Mouse (Mus musculus) stomach, embryonic 16.5 days (tissue): ENCODE measurements at regions not wholly inside any gene's neighbourhood (a gene's known extent, or its start where the extent isn't known, plus 50 kb on each side); places are given as distances from the start of the nearest gene placed in this dataset.

ENCODE experiments used
- ATAC-seq: fragments of 200-750 bp; cut with Nextera tagmentation; 2 replicates; pipeline ENCODE4 v1.8.0; 2017; ENCODE audit warnings: moderate number of reproducible peaks, moderate TSS enrichment; ENCODE audit not compliant: insufficient read depth, low FRiP score
- H3K27ac ChIP-seq: fragments of 300-500 bp; sonication (generic); 2 replicates; pipeline ENCODE4 v1.5.1; 2014; ENCODE audit warnings: low read length
- H3K27me3 ChIP-seq: fragments of 300-500 bp; sonication (generic); 2 replicates; pipeline ENCODE4 v1.6.1; 2014; ENCODE audit warnings: low read length, control low read depth, mixed read lengths; ENCODE audit not compliant: control insufficient read depth, insufficient read depth
- H3K36me3 ChIP-seq: fragments of 300-500 bp; sonication (generic); 2 replicates; pipeline ENCODE4 v1.6.1; 2014; ENCODE audit warnings: low read length; ENCODE audit not compliant: control insufficient read depth, insufficient read depth
- H3K4me1 ChIP-seq: fragments of 300-500 bp; sonication (generic); 2 replicates; pipeline ENCODE4 v1.6.1; 2014; ENCODE audit warnings: low read length, control low read depth, mixed read lengths; ENCODE audit not compliant: control insufficient read depth, insufficient read depth
- H3K4me2 ChIP-seq: fragments of 300-500 bp; sonication (generic); 2 replicates; pipeline ENCODE4 v1.6.1; 2014; ENCODE audit warnings: low read depth, low read length, mixed read lengths
- H3K4me3 ChIP-seq: fragments of 300-500 bp; sonication (generic); replicated peaks from 2 replicates; pipeline ENCODE4 v1.5.1; 2014; ENCODE audit warnings: mild to moderate bottlenecking, low read length
- H3K9ac ChIP-seq: fragments of 300-500 bp; sonication (generic); 2 replicates; pipeline ENCODE4 v1.6.1; 2014; ENCODE audit warnings: low read length
- H3K9me3 ChIP-seq: fragments of 300-500 bp; sonication (generic); replicated peaks from 2 replicates; pipeline ENCODE4 v1.6.1; 2016; ENCODE audit warnings: low read length, control low read depth; ENCODE audit not compliant: control insufficient read depth
- WGBS: fragments of 180-500 bp; shearing (Covaris S2); extraction: QIAGEN DNeasy Blood & Tissue Kit; methylation state at CpG from one replicate; pipeline ENCODE4 v1.1.7; 2014; 5-methylcytosine and 5-hydroxymethylcytosine counted together

- WGBS, result 79% methylated on average over 6 of the region's 6 CpGs
- ATAC-seq, result no peak
Observed at GRCm38 (mm10) chr10:43761979-43762570, 139.5 kb downstream of the Qrsl1 start.

GRCm38 (mm10) chr10:43764581-43764980 is 137.0 kb downstream of the Qrsl1 start:
- no peaks in the 10 kb centered on the region for H3K9me3 ChIP-seq
- no peak overlapping the region for H3K4me3 ChIP-seq
- no peaks in the 10 kb centered on the region for H3K27me3 ChIP-seq
- no peaks in the 10 kb centered on the region for H3K36me3 ChIP-seq
- H3K9ac ChIP-seq, result no peak overlapping the region
- H3K4me2 ChIP-seq, result no peak overlapping the region
- no peak for ATAC-seq
- WGBS, result 91% methylated on average over 3 of the region's 3 CpGs
- no peak overlapping the region for H3K27ac ChIP-seq
- 0 out of 2 replicates have a peak, but pooled peaks cover 3% of the 10 kb centered on the region for H3K4me1 ChIP-seq

More at GRCm38 (mm10) chr10:43761979-43762570, 139.5 kb downstream of the Qrsl1 start:
- H3K9me3 ChIP-seq, result no peaks in the 10 kb centered on the region
- no peaks in the 10 kb centered on the region for H3K27me3 ChIP-seq
- H3K9ac ChIP-seq, result no peak overlapping the region
- H3K36me3 ChIP-seq, result no peaks in the 10 kb centered on the region
- H3K4me1 ChIP-seq, result 0 out of 2 replicates have a peak, but pooled peaks cover 3% of the 10 kb centered on the region
- H3K27ac ChIP-seq, result no peak overlapping the region
- H3K4me3 ChIP-seq, result no peak overlapping the region
- H3K4me2 ChIP-seq, result no peak overlapping the region

GRCm38 (mm10) chr10:43765275-43765674 is 136.3 kb downstream of the Qrsl1 start:
- H3K4me3 ChIP-seq, result no peak overlapping the region
- no peak overlapping the region for H3K4me2 ChIP-seq
- 0 out of 2 replicates have a peak, but pooled peaks cover 3% of the 10 kb centered on the region for H3K4me1 ChIP-seq
- H3K27ac ChIP-seq, result no peak overlapping the region
- no peaks in the 10 kb centered on the region for H3K27me3 ChIP-seq
- ATAC-seq, result no peak
- H3K9ac ChIP-seq, result no peak overlapping the region
- no peaks in the 10 kb centered on the region for H3K36me3 ChIP-seq
- no peaks in the 10 kb centered on the region for H3K9me3 ChIP-seq
- 55% methylated on average over 1 of the region's 1 CpGs for WGBS

GRCm38 (mm10) chr10:43765829-43766486 is 135.6 kb downstream of the Qrsl1 start:
- no peak overlapping the region for H3K9ac ChIP-seq
- no peak overlapping the region for H3K4me2 ChIP-seq
- H3K4me1 ChIP-seq, result 0 out of 2 replicates have a peak, but pooled peaks cover 3% of the 10 kb centered on the region
- H3K27ac ChIP-seq, result no peak overlapping the region
- no peak overlapping the region for H3K4me3 ChIP-seq
- H3K36me3 ChIP-seq, result no peaks in the 10 kb centered on the region
- no peaks in the 10 kb centered on the region for H3K9me3 ChIP-seq
- WGBS, result 62% methylated on average over 11 of the region's 11 CpGs
- H3K27me3 ChIP-seq, result no peaks in the 10 kb centered on the region
- no peak for ATAC-seq

- 82% methylated on average over 16 of the region's 16 CpGs for WGBS
- H3K4me1 ChIP-seq, result 0 out of 2 replicates have a peak, but pooled peaks cover 3% of the 10 kb centered on the region
- no peak overlapping the region for H3K9ac ChIP-seq
- no peaks in the 10 kb centered on the region for H3K36me3 ChIP-seq
- no peak for ATAC-seq
- no peak overlapping the region for H3K27ac ChIP-seq
- no peak overlapping the region for H3K4me2 ChIP-seq
- no peaks in the 10 kb centered on the region for H3K27me3 ChIP-seq
- H3K4me3 ChIP-seq, result no peak overlapping the region
- no peaks in the 10 kb centered on the region for H3K9me3 ChIP-seq
Observed at GRCm38 (mm10) chr10:43767961-43768726, 133.4 kb downstream of the Qrsl1 start.

GRCm38 (mm10) chr10:43769026-43769425 is 132.5 kb downstream of the Qrsl1 start:
- no peaks in the 10 kb centered on the region for H3K27me3 ChIP-seq
- H3K4me3 ChIP-seq, result no peak overlapping the region
- H3K36me3 ChIP-seq, result no peaks in the 10 kb centered on the region
- 0 out of 2 replicates have a peak, but pooled peaks cover 3% of the 10 kb centered on the region for H3K4me1 ChIP-seq
- ATAC-seq, result no peak
- no peak overlapping the region for H3K4me2 ChIP-seq
- H3K9ac ChIP-seq, result no peak overlapping the region
- H3K27ac ChIP-seq, result no peak overlapping the region
- H3K9me3 ChIP-seq, result no peaks in the 10 kb centered on the region
- WGBS, result 66% methylated on average over 3 of the region's 3 CpGs

- Histone ChIP-seq H3K4me1 (no peaks in the 10 kb centered on the region), H3K4me3 (no peak overlapping the region), H3K27ac (no peak overlapping the region), H3K9ac (no peak overlapping the region), H3K9me3 (no peaks in the 10 kb centered on the region), H3K36me3 (no peaks in the 10 kb centered on the region), H3K4me2 (no peak overlapping the region), H3K27me3 (no peaks in the 10 kb centered on the region)
- WGBS, result 88% methylated on average over 1 of the region's 1 CpGs
- no peak for ATAC-seq
Observed at GRCm38 (mm10) chr10:43775807-43776206, 125.7 kb downstream of the Qrsl1 start.

- no peaks in the 10 kb centered on the region for H3K4me1 ChIP-seq
- no peak overlapping the region for H3K9ac ChIP-seq
- H3K9me3 ChIP-seq, result peaks cover 5% of the 10 kb centered on the region; the same call in 1 of the 2 replicates
- no peak overlapping the region for H3K4me3 ChIP-seq
- WGBS, result 87% methylated on average over 28 of the region's 28 CpGs
- no peaks in the 10 kb centered on the region for H3K27me3 ChIP-seq
- ATAC-seq, result no peak
- no peaks in the 10 kb centered on the region for H3K36me3 ChIP-seq
- no peak overlapping the region for H3K27ac ChIP-seq
- no peak overlapping the region for H3K4me2 ChIP-seq
Observed at GRCm38 (mm10) chr10:43777612-43778600, 123.6 kb downstream of the Qrsl1 start.
